Mouse (Mus musculus) forebrain, embryonic 14.5 days (tissue): ENCODE results near the gene Zdhhc20. TPM values are rescaled to one million over a fixed set of nuclear protein-coding genes. Genes with fewer than 3 reads are reported as not detected.
A peak's percentile ranks its signal among the peaks of the same experiment; 100 is the strongest.
"Not testable (repeated sequence)": the region's sequence is repeated elsewhere in the genome, so short reads cannot be mapped to it uniquely, and the experiment has no call there.

ENCODE experiments used
- ATAC-seq: fragments of 200-750 bp; cut with Nextera tagmentation; 2 replicates; pipeline ENCODE4 v1.8.0; 2017; ENCODE audit warnings: mild to moderate bottlenecking, moderate library complexity
- DNase-seq: peaks from one replicate; pipeline ENCODE4 v3.0.0-alpha.2; 2015; ENCODE audit warnings: low spot score
- H3K27ac ChIP-seq: fragments of 300-500 bp; sonication (generic); 2 replicates; pipeline ENCODE4 v1.5.1; 2014; ENCODE audit warnings: low read depth, mild to moderate bottlenecking, control low read depth, low read length, moderate library complexity
- H3K27me3 ChIP-seq: fragments of 300-500 bp; sonication (generic); replicated peaks from 2 replicates; pipeline ENCODE4 v1.6.1; 2014; ENCODE audit warnings: low read length, control low read depth, mixed read lengths; ENCODE audit not compliant: control insufficient read depth, insufficient read depth
- H3K36me3 ChIP-seq: fragments of 300-500 bp; sonication (generic); 2 replicates; pipeline ENCODE4 v1.6.1; 2014; ENCODE audit warnings: low read length, control low read depth; ENCODE audit not compliant: control insufficient read depth, insufficient read depth
- H3K4me1 ChIP-seq: fragments of 300-500 bp; sonication (generic); 2 replicates; pipeline ENCODE4 v1.6.1; 2014; ENCODE audit warnings: antibody characterized with exemption, low read length, control low read depth; ENCODE audit not compliant: control insufficient read depth, insufficient read depth
- H3K4me2 ChIP-seq: fragments of 300-500 bp; sonication (generic); 2 replicates; pipeline ENCODE4 v1.6.1; 2014; ENCODE audit warnings: mild to moderate bottlenecking, control low read depth, low read length
- H3K4me3 ChIP-seq: fragments of 300-500 bp; sonication (generic); 2 replicates; pipeline ENCODE4 v1.5.1; 2014; ENCODE audit warnings: low read depth, low read length, control low read depth
- H3K9ac ChIP-seq: fragments of 300-500 bp; sonication (generic); 2 replicates; pipeline ENCODE4 v1.6.1; 2014; ENCODE audit warnings: mild to moderate bottlenecking, low read length, control low read depth, moderate library complexity
- H3K9me3 ChIP-seq: fragments of 300-500 bp; sonication (generic); replicated peaks from 2 replicates; pipeline ENCODE4 v1.6.1; 2016; ENCODE audit warnings: low read length, control low read depth, mixed read lengths; ENCODE audit not compliant: control insufficient read depth
- WGBS: fragments of 180-500 bp; shearing (Covaris S2); extraction: QIAGEN DNeasy Blood & Tissue Kit; methylation state at CpG from one replicate; pipeline ENCODE4 v1.1.7; 2014; 5-methylcytosine and 5-hydroxymethylcytosine counted together
- polyA plus RNA-seq: library from polyadenylated mRNA; unstranded; fragments of >200 nt; fragmentation: Nextera tagmentation; extraction: Ambion mirVana; gene quantifications from 2 replicates; pipeline ENCODE4 v1.2.1, GENCODE M21; 2014

Zdhhc20 gene
- polyA plus RNA-seq, 1 experiment from 2014 or later = 29.7 TPM

DNA sequence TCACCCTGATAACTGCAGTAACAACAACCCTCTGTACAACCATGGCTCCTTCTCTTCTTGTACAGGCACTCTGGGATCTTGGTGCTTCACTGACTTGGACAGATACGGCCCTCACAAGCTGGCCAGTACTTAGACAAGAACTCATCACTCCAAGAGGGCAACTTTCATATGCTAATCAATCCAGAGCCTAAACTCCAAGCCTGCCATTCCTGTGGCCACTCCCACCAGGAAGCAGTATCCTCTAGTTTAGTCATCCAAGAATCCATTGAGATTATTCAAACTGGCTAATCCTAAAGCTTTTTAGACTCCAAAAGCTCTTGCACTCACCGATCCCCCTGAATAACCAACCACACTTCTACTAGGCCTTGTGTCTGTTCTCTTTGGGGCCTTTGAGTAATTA lies 37.1 kb downstream of the Zdhhc20 start:
- Histone ChIP-seq H3K9me3 (no peaks in the 10 kb centered on the region), H3K9ac (no peak overlapping the region), H3K4me1 (no peaks in the 10 kb centered on the region), H3K4me3 (no peak overlapping the region), H3K4me2 (no peak overlapping the region), H3K27ac (no peak overlapping the region), H3K36me3 (peaks cover 29% of the 10 kb centered on the region), H3K27me3 (no peaks in the 10 kb centered on the region)
- WGBS = 70% methylated on average over 2 of the region's 2 CpGs
- DNase-seq (no peak), ATAC-seq (no peak)

- Histone ChIP-seq H3K4me3 (no peak overlapping the region), H3K36me3 (peaks cover 29% of the 10 kb centered on the region; the same call in 1 of the 2 replicates), H3K9me3 (no peaks in the 10 kb centered on the region), H3K27ac (no peak overlapping the region), H3K9ac (no peak overlapping the region), H3K4me2 (no peak overlapping the region), H3K27me3 (no peaks in the 10 kb centered on the region), H3K4me1 (no peaks in the 10 kb centered on the region)
- DNase-seq (no peak), ATAC-seq (no peak)
- 88% methylated on average over 3 of the region's 3 CpGs for WGBS
Measured at GRCm38 (mm10) chr14:57850330-57850729, 39.7 kb downstream of the Zdhhc20 start.

GRCm38 (mm10) chr14:57848646-57849045 lies 41.4 kb downstream of the Zdhhc20 start:
- DNase-seq = no peak
- no peak overlapping the region for H3K27ac ChIP-seq
- no peak overlapping the region for H3K4me2 ChIP-seq
- peaks cover 43% of the 10 kb centered on the region for H3K36me3 ChIP-seq
- no peaks in the 10 kb centered on the region for H3K9me3 ChIP-seq
- H3K4me3 ChIP-seq = no peak overlapping the region
- H3K4me1 ChIP-seq = no peaks in the 10 kb centered on the region
- WGBS = 99% methylated on average over 2 of the region's 2 CpGs
- ATAC-seq = no peak
- H3K9ac ChIP-seq = no peak overlapping the region
- no peaks in the 10 kb centered on the region for H3K27me3 ChIP-seq

- H3K9ac ChIP-seq, H3K9me3 ChIP-seq, H3K4me2 ChIP-seq, H3K4me1 ChIP-seq, ATAC-seq, DNase-seq, H3K27ac ChIP-seq, H3K4me3 ChIP-seq, H3K27me3 ChIP-seq: not testable (repeated sequence)
- 80% methylated on average over 5 of the region's 5 CpGs for WGBS
- peaks cover 40% of the 10 kb centered on the region for H3K36me3 ChIP-seq
Measured at GRCm38 (mm10) chr14:57848061-57848460, 42.0 kb downstream of the Zdhhc20 start.

GRCm38 (mm10) chr14:57844535-57844934 lies 45.5 kb downstream of the Zdhhc20 start:
- Histone ChIP-seq H3K4me3 (no peak overlapping the region), H3K9me3 (no peaks in the 10 kb centered on the region), H3K27ac (no peak overlapping the region), H3K4me2 (no peak overlapping the region), H3K9ac (no peak overlapping the region), H3K36me3 (peaks cover 51% of the 10 kb centered on the region), H3K4me1 (no peaks in the 10 kb centered on the region), H3K27me3 (no peaks in the 10 kb centered on the region)
- ATAC-seq (no peak), DNase-seq (no peak)
- 89% methylated on average over 3 of the region's 3 CpGs for WGBS

DNA sequence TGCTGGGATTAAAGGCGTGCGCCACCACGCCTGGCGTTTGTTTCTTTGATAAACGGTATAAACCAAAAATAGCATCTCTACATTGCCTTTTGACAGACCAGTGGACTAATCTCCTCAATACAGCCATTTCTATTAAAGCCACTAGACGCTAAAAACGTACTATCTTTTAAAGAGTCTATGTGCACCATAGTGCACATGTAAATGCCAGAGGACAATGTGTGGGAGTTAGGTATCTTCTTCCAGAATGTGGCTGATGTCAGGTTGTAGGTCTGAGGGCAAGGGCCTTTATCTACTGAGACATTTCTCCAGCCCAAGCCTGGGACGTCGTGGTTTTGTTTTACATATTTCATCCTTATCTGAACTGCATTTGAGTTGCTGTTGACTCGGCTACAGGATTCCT lies 54.9 kb downstream of the Zdhhc20 start:
- Histone ChIP-seq H3K27ac (no peak overlapping the region), H3K4me2 (no peak overlapping the region), H3K27me3 (no peaks in the 10 kb centered on the region), H3K4me1 (no peaks in the 10 kb centered on the region), H3K9ac (no peak overlapping the region), H3K4me3 (no peak overlapping the region), H3K36me3 (peaks cover 45% of the 10 kb centered on the region), H3K9me3 (no peaks in the 10 kb centered on the region)
- ATAC-seq (no peak), DNase-seq (no peak)
- WGBS = 96% methylated on average over 10 of the region's 10 CpGs

- Histone ChIP-seq H3K27me3 (no peaks in the 10 kb centered on the region), H3K4me2 (no peak overlapping the region), H3K27ac (no peak overlapping the region), H3K4me1 (no peaks in the 10 kb centered on the region), H3K36me3 (peaks cover 34% of the 10 kb centered on the region), H3K4me3 (no peak overlapping the region), H3K9me3 (no peaks in the 10 kb centered on the region), H3K9ac (no peak overlapping the region)
- 91% methylated on average over 2 of the region's 2 CpGs for WGBS
- no peak for DNase-seq
- ATAC-seq = no peak
Measured at GRCm38 (mm10) chr14:57833526-57833925, 56.5 kb downstream of the Zdhhc20 start.

GRCm38 (mm10) chr14:57827284-57827683 lies 62.8 kb downstream of the Zdhhc20 start:
- no peak for DNase-seq
- WGBS = 88% methylated on average over 1 of the region's 1 CpGs

DNA sequence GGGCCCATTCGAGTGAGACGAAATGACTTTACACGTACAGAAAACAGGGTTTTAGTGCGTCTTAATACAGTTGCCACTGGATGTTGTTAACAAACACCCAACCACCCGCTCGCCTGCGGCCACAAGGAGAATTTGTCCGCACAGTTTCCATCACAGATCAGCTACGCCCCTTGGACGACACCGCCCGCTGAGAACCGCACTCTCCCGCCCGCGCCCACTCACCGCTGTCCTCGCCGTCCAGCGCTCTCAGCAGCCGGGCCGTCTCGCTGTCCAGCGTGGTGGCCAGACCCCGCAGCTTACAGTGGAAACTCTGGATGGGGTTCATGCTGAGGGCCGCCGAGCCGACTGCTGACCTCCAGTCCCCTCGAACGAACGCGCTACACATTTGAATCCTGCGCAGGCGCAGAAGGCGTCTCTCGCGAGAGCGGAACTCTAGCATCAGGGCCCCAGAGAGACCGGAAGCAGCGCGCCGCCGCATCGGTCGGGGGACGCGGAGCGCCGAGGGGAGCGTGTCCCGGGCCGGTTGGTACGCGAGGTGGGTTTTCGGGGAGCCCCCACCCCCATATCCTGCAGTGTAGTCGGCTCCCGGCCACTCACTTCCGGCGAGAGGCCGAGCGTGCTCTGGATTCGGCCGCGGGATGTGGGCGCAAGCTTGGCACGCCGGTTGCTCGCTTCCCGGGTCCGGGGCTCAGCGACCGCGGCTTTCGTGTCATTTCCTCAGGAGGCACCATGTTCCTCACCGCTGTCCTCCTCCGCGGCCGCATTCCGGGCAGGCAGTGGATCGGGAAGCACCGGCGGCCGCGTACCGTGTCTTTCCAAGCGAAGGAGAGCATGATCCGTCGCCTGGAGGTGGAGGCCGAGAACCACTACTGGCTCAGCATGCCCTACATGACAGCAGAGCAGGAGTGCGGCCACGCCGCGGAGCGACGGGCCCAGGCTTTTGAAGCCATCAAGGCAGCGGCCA lies 64.0 kb downstream of the Zdhhc20 start, which contains the start of the genes Ska3 and Mrpl57:
Gene Ska3, minus strand, starts transcription at position 398 of the 964 bp plus-strand sequence.
Gene Mrpl57, plus strand, starts transcription at position 447 of the 964 bp plus-strand sequence.
- peak within 1 kb of the TSS; percentile 92 for H3K9ac ChIP-seq
- under 1% methylated on average over 93 of the region's 96 CpGs for WGBS
- peak; percentile 97 for DNase-seq
- H3K27ac ChIP-seq = peak within 1 kb of the TSS; percentile 90
- H3K36me3 ChIP-seq = peaks cover 11% of the 10 kb centered on the region
- H3K4me1 ChIP-seq = peaks cover 7% of the 10 kb centered on the region; the same call in 1 of the 2 replicates
- H3K27me3 ChIP-seq = no peaks in the 10 kb centered on the region
- peak; percentile 98 for ATAC-seq
- peak within 1 kb of the TSS; percentile 82 for H3K4me3 ChIP-seq
- H3K9me3 ChIP-seq = no peaks in the 10 kb centered on the region
- peak within 1 kb of the TSS; percentile 60 for H3K4me2 ChIP-seq

More at GRCm38 (mm10) chr14:57827284-57827683, 62.8 kb downstream of the Zdhhc20 start:
- Histone ChIP-seq H3K4me2 (peak overlapping the region; percentile 60), H3K9me3 (no peaks in the 10 kb centered on the region), H3K9ac (peak overlapping the region; percentile 92), H3K4me1 (peaks cover 7% of the 10 kb centered on the region; the same call in 1 of the 2 replicates), H3K27ac (no peak overlapping the region), H3K36me3 (0 out of 2 replicates have a peak, but pooled peaks cover 2% of the 10 kb centered on the region), H3K27me3 (no peaks in the 10 kb centered on the region), H3K4me3 (peak overlapping the region; percentile 82)
- ATAC-seq = no peak
